Mouse (Mus musculus) midbrain, embryonic 11.5 days (tissue): Measurements from ENCODE around the gene Urad. TPM values are rescaled to one million over a fixed set of nuclear protein-coding genes. Genes with fewer than 3 reads are reported as not detected.

Experiments used
- ATAC-seq: fragments of 200-750 bp; cut with Nextera tagmentation; 2 replicates; pipeline ENCODE4 v1.8.0; 2017; ENCODE audit warnings: moderate TSS enrichment, moderate library complexity; ENCODE audit not compliant: low FRiP score
- DNase-seq: peaks from one replicate; pipeline ENCODE4 v3.0.0; 2015; ENCODE audit warnings: low spot score; ENCODE audit errors: missing footprints
- H3K27ac ChIP-seq: fragments of 300-500 bp; sonication (generic); 2 replicates; pipeline ENCODE4 v1.5.1; 2014; ENCODE audit warnings: low read depth, low read length
- H3K27me3 ChIP-seq: fragments of 300-500 bp; sonication (generic); 2 replicates; pipeline ENCODE4 v1.6.1; 2014; ENCODE audit warnings: mild to moderate bottlenecking, low read length, moderate library complexity, mixed read lengths; ENCODE audit not compliant: control insufficient read depth, insufficient read depth
- H3K36me3 ChIP-seq: fragments of 300-500 bp; sonication (generic); 2 replicates; pipeline ENCODE4 v1.6.1; 2014; ENCODE audit warnings: mild to moderate bottlenecking, low read length, moderate library complexity, mixed read lengths; ENCODE audit not compliant: control insufficient read depth, insufficient read depth
- H3K4me1 ChIP-seq: fragments of 300-500 bp; sonication (generic); 2 replicates; pipeline ENCODE4 v1.6.1; 2014; ENCODE audit warnings: low read length; ENCODE audit not compliant: control insufficient read depth, insufficient read depth
- H3K4me2 ChIP-seq: fragments of 300-500 bp; sonication (generic); 2 replicates; pipeline ENCODE4 v1.6.1; 2014; ENCODE audit warnings: mild to moderate bottlenecking, moderate library complexity
- H3K4me3 ChIP-seq: fragments of 300-500 bp; sonication (generic); 2 replicates; pipeline ENCODE4 v1.5.1; 2014; ENCODE audit warnings: low read depth, low read length
- H3K9ac ChIP-seq: fragments of 300-500 bp; sonication (generic); 2 replicates; pipeline ENCODE4 v1.6.1; 2014; ENCODE audit warnings: low read length
- H3K9me3 ChIP-seq: fragments of 300-500 bp; sonication (generic); 2 replicates; pipeline ENCODE4 v1.6.1; 2016; ENCODE audit warnings: low read length; ENCODE audit not compliant: control insufficient read depth
- WGBS: fragments of 180-500 bp; shearing (Covaris S2); extraction: QIAGEN DNeasy Blood & Tissue Kit; methylation state at CpG from one replicate; pipeline ENCODE4 v1.1.7; 2014; 5-methylcytosine and 5-hydroxymethylcytosine counted together
- polyA plus RNA-seq: library from polyadenylated mRNA; unstranded; fragments of >200 nt; fragmentation: Nextera tagmentation; extraction: Ambion mirVana; gene quantifications from 2 replicates; pipeline ENCODE4 v1.2.1, GENCODE M21; 2014

The Urad gene
- polyA plus RNA-seq, 1 experiment from 2014 or later = not detected

GRCm38 (mm10) chr5:147315432-147316075 lies 6.7 kb downstream of the Urad start:
- DNase-seq = peak; percentile 88
- Histone ChIP-seq H3K9me3 (no peaks in the 10 kb centered on the region), H3K9ac (no peak overlapping the region), H3K36me3 (no peaks in the 10 kb centered on the region), H3K4me2 (no peak overlapping the region), H3K27ac (no peak overlapping the region), H3K4me3 (no peak overlapping the region), H3K4me1 (peaks cover 3% of the 10 kb centered on the region; the same call in 1 of the 2 replicates), H3K27me3 (peaks cover 90% of the 10 kb centered on the region)
- no peak for ATAC-seq
- under 1% methylated on average over 25 of the region's 25 CpGs for WGBS

DNA sequence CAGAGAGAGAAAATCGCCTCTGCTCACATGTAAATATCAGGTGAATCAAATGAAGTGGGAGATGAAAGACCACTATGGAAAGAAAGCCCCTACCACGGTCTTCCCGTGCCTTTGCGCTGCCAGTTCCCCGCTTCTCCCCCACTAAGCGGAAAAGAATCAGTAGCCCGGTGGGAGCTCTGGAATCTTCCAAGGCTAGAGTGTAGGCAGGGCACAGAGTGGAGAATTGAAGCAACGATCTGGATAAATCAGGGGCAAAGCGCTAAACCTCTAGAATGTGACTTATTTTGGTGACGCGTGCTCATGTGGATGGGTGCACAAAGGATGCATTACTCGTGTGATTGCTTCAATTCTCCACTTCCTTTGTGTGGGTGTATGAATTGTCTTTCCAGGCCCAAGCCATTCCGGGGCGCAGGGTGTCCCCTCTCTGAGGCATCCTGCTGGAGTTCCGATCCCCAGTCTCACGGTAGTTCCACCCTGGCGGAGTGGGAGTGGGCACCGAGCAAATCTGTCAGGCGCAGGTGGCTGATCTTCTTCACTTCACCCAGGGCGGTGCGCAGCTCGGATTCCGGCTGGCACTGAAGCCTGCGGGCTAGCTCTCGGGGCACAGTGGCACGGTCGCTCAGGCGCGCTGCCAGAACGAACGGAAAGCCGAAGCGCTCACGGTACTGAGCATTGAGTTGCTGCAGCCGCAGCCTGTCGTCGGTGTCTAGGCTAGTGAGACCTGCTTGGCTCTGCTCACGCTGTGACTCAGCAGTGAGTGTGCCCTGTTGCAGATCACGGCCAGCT lies 7.4 kb downstream of the Urad start:
- DNase-seq = peak; percentile 92

GRCm38 (mm10) chr5:147312830-147313685 lies 9.2 kb downstream of the Urad start:
- no peak overlapping the region for H3K4me3 ChIP-seq
- ATAC-seq (no peak), DNase-seq (peak; percentile 95)
- no peak overlapping the region for H3K27ac ChIP-seq
- H3K9ac ChIP-seq = no peak overlapping the region
- H3K36me3 ChIP-seq = no peaks in the 10 kb centered on the region
- peaks cover 3% of the 10 kb centered on the region; the same call in 1 of the 2 replicates for H3K4me1 ChIP-seq
- no peak overlapping the region for H3K4me2 ChIP-seq
- H3K27me3 ChIP-seq = peaks cover 99% of the 10 kb centered on the region
- 2% methylated on average over 27 of the region's 27 CpGs for WGBS
- no peaks in the 10 kb centered on the region for H3K9me3 ChIP-seq

More for the DNA sequence above, 7.4 kb downstream of the Urad start:
- Histone ChIP-seq H3K4me3 (no peak overlapping the region), H3K27me3 (peaks cover 94% of the 10 kb centered on the region), H3K27ac (no peak overlapping the region), H3K4me1 (peaks cover 3% of the 10 kb centered on the region; the same call in 1 of the 2 replicates), H3K9me3 (no peaks in the 10 kb centered on the region), H3K36me3 (no peaks in the 10 kb centered on the region), H3K4me2 (no peak overlapping the region), H3K9ac (no peak overlapping the region)
- no peak for ATAC-seq
- under 1% methylated on average over 39 of the region's 39 CpGs for WGBS

- Histone ChIP-seq H3K27ac (no peak overlapping the region), H3K4me3 (no peak overlapping the region), H3K9ac (no peak overlapping the region), H3K9me3 (no peaks in the 10 kb centered on the region), H3K4me1 (peaks cover 4% of the 10 kb centered on the region), H3K4me2 (no peak overlapping the region), H3K27me3 (peaks cover 100% of the 10 kb centered on the region), H3K36me3 (no peaks in the 10 kb centered on the region)
- DNase-seq = peak; percentile 81
- ATAC-seq = no peak
- WGBS = 0% methylated on average over 2 of the region's 2 CpGs
Observed at GRCm38 (mm10) chr5:147309786-147310185, 12.5 kb downstream of the Urad start.

DNA sequence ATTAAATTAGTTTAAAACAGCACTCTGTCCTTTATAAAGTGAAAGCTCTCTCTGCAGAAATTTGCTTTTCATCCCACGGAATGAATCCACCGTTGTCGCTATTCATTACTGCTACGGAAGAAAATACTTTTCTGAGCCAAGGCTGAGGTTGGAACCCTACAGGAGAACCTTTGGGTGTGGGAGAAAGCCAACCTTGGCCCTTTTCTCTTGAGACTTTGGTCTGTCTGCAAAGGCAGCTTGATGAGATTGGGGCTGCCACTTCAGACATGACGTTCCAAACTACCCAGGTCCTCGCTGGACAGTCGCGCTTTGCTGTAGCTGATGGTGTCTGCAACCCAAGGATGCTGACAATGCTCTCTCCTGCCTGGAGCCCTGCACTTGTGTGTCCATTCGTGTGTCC lies 13.8 kb downstream of the Urad start:
- H3K4me3 ChIP-seq = no peak overlapping the region
- DNase-seq (peak; percentile 94), ATAC-seq (no peak)
- no peak overlapping the region for H3K4me2 ChIP-seq
- WGBS = 7% methylated on average over 9 of the region's 9 CpGs
- no peaks in the 10 kb centered on the region for H3K9me3 ChIP-seq
- no peak overlapping the region for H3K27ac ChIP-seq
- H3K27me3 ChIP-seq = peaks cover 100% of the 10 kb centered on the region
- no peak overlapping the region for H3K9ac ChIP-seq
- no peaks in the 10 kb centered on the region for H3K36me3 ChIP-seq
- peaks cover 7% of the 10 kb centered on the region for H3K4me1 ChIP-seq

- WGBS = 0% methylated on average over 12 of the region's 12 CpGs
- Histone ChIP-seq H3K36me3 (no peaks in the 10 kb centered on the region), H3K9me3 (no peaks in the 10 kb centered on the region), H3K4me2 (no peak overlapping the region), H3K27ac (no peak overlapping the region), H3K9ac (no peak overlapping the region), H3K4me3 (no peak overlapping the region), H3K27me3 (peaks cover 100% of the 10 kb centered on the region), H3K4me1 (peaks cover 7% of the 10 kb centered on the region)
- DNase-seq = no peak
- ATAC-seq = no peak
Observed at GRCm38 (mm10) chr5:147307398-147307785, 14.8 kb downstream of the Urad start.

DNA sequence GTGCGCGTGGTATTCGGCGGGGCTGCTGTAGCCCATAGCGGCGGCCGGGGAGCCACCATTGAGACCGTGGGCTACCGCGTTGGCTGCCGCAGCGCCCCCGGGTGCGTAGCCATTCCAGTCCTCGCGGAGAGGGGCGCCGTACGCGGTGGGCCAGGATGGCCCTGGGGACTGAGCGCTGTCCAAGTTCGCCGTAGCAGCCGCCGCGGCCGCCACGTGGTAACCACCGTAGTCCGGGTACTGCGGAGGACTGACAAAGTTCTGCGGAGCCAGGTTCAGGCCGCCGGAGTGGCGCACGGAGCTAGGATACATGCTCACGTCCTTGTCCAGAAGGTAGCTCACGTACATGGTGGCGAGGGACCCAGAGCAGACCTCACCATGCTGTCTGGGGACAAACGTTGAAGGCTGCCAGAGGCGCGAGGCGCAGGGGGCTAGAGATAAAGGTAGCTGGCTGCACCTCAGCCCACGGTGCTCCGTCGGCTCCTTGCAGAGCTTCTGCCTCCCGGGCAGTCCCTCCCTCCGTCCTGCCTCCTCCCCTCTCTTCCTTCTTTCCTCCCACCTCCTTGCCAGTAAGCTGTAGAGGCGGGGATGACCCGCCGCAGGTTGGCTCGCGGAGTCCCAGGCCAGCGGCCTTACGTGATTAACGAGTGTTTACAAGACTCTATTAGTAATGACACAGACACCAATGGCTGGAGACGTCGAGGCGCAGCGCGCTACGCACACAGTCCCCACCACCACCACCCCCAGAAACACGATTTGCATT lies 15.4 kb downstream of the Urad start, which contains the start of gene Cdx2:
Cdx2 (minus strand) TSS at position 633 of the 760 bp plus-strand sequence.
- DNase-seq (peak; percentile 94), ATAC-seq (no peak)
- Histone ChIP-seq H3K9ac (no peak within 1 kb of the TSS), H3K27me3 (peaks cover 100% of the 10 kb centered on the region), H3K27ac (no peak within 1 kb of the TSS), H3K4me2 (no peak within 1 kb of the TSS), H3K4me3 (no peak within 1 kb of the TSS), H3K9me3 (no peaks in the 10 kb centered on the region), H3K4me1 (peaks cover 7% of the 10 kb centered on the region), H3K36me3 (no peaks in the 10 kb centered on the region)
- WGBS = 2% methylated on average over 63 of the region's 63 CpGs

DNA sequence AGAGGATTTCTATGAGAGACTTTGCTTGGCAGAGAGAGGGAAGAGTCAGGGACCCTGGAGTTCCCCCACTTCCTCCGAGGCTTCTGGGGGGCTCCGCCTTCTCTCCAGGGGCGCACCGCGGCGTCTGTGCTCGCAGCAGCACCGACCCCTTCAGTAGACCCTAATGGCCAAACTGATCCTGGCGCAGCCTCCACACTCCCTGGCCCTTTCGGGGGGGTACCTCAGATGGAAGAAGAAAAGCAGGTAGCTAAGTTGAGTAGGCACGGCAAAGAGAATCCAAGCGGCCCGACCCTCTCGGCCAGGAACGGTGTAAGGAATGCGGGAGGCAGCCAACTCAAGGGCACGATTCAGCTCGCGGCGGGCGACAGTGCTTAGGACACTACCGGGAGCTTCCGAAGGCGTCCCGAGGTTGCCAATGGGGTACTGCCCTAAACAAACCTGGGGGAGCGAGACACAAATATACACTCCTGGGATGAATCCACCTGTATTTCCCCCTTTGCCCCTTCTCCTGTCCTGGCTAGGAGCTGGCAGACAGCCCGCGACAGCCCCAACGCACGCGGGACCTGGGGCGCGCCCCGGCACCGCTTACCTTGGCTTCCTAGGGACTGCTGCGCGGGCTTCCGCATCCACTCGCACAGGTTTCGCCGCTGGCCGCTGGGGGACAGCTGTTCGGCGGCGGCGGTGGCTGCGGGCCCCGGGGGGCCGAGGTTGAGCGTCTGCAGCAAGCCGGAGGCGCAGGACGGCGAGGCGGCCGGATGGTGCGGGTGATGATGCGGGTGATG lies 16.2 kb downstream of the Urad start:
- H3K4me3 ChIP-seq = no peak overlapping the region
- no peak overlapping the region for H3K9ac ChIP-seq
- H3K4me2 ChIP-seq = no peak overlapping the region
- H3K36me3 ChIP-seq = no peaks in the 10 kb centered on the region
- no peaks in the 10 kb centered on the region for H3K9me3 ChIP-seq
- H3K4me1 ChIP-seq = peaks cover 7% of the 10 kb centered on the region
- under 1% methylated on average over 57 of the region's 58 CpGs for WGBS
- no peak overlapping the region for H3K27ac ChIP-seq
- DNase-seq (peak; percentile 95), ATAC-seq (no peak)
- peaks cover 100% of the 10 kb centered on the region for H3K27me3 ChIP-seq
